Mouse (Mus musculus): ENCODE data around the gene Ikzf4.

GRCm38 (mm10) chr10:128587120-128587519, 58.7 kb downstream of the Ikzf4 start:
- TF ChIP-seq CTCF (IDR thresholded peaks at IDR 0.05; ENCODE audit: control insufficient read depth, insufficient read depth, insufficient replicate concordance, low read depth, low read length) (no peak), POLR2A (IDR thresholded peaks at IDR 0.05; ENCODE audit: control insufficient read depth, low read depth, low read length) (no peak)

Measured in testis, adult 2 months (tissue).